Mouse (Mus musculus) bone marrow, adult 2 months (tissue): ENCODE data around the gene Cacna2d2.

Source experiments
- CTCF ChIP-seq: fragments of 200-500 bp; IDR thresholded peaks from 2 replicates; pipeline ENCODE4 v1.5.1; 2011; ENCODE audit warnings: low read length, control low read depth; ENCODE audit not compliant: control insufficient read depth, insufficient read depth
- POLR2A ChIP-seq: fragments of 200-500 bp; IDR thresholded peaks from 2 replicates; pipeline ENCODE4 v1.6.1; 2011; ENCODE audit warnings: low read depth, mild to moderate bottlenecking, control low read depth, low read length, borderline replicate concordance; ENCODE audit not compliant: control insufficient read depth

DNA sequence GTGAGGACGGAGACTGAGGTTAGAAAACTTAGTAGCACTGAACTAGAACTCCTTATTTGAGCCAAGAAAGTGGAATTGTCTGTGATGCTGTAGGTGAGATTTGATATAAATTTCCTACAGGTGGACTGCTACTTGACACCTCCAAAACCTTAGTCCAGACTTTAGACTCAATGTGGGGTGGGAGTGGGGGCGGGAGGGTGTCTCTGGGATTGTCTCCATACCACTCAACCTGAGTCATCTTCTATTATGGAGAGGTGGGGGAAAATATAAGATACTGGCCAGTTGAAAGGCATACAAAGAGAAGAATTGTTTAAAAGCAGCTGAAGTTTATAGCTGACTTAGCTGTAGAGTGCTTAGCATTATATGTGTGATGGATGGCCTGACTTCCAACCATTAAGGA is 156.3 kb downstream of the Cacna2d2 start:
- no peak for TF ChIP-seq CTCF
- TF ChIP-seq POLR2A = no peak
